Mouse (Mus musculus): Measurements from ENCODE around the gene Gm5089. TPM values are rescaled to one million over a fixed set of nuclear protein-coding genes. Genes with fewer than 3 reads are reported as not detected.

Gene Gm5089
- total RNA-seq (2014; fragmentation: Nextera tagmentation) (not detected in 2 replicates), total RNA-seq (2017) (0.05 TPM in 1 of 2 replicates, not detected in the other), polyA plus RNA-seq (2012) (not detected in 2 replicates)

DNA sequence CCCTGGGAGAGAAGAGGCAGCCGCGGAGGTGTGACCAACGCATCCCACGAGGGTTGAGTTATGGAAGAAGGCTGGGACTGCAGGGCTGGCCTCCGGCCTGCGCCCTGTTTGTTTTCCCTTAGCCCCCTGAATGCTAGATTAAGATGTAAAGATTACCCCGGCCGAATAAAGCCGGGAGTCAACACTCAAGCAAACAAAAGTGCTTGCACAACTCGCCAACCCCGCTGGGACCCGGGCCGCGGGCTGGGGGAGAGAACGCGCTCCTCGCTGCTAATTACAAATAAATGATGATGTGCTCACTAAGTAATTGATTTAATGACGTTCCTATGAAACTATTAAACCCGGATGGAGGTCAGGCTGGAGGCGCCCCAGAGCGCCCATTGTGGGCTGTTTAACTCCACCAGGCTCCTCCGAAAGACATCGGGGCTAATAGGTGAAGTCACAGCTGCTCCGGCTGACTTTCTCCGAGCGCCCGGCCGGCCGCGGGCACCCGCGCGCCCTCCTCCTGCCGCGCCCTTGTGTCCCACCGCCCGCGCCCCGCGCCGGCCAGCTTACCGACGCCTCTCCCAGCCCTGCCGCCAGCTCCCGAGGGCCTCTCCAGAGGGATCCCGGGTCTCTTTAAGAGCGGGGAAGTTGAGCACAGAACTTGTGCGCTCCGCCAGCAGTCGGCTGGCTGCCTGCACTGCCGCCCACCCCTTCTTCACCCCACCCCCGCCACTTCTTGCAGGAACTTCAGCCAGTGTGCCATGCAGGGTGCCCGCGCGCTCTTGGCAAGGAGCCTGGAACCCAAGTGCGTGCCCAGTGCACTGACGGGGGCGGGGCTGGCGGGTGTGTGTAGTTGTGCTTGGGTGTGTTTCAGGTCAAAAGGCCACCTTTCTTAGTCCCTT, at the start of gene Gm5089:
Gene Gm5089, minus strand, starts transcription at position 620 of the 887 bp plus-strand sequence.
- DNase-seq (ENCODE audit: low spot score) (no peak), ATAC-seq (ENCODE audit: extremely low read depth, insufficient number of reproducible peaks, low FRiP score, poor library complexity, severe bottlenecking) (no peak)
- Histone ChIP-seq H3K9me3 (replicated peaks) (no peaks in the 10 kb centered on the region), H3K4me1 (ENCODE audit: insufficient read depth, low read depth, low read length) (no peaks in the 10 kb centered on the region), H3K27me3 (ENCODE audit: insufficient read depth, low read length) (peaks cover 11% of the 10 kb centered on the region; the same call in 1 of the 2 replicates), H3K4me3 (ENCODE audit: low read depth, low read length) (no peak within 1 kb of the TSS), H3K36me3 (replicated peaks) (no peaks in the 10 kb centered on the region)
- no peak for TF ChIP-seq CTCF (IDR thresholded peaks at IDR 0.05; ENCODE audit: low read depth, low read length)
- TF ChIP-seq GATA1 (IDR thresholded peaks at IDR 0.05; ENCODE audit: borderline replicate concordance, low read length): no peak
- TF ChIP-seq POLR2AphosphoS5 (IDR thresholded peaks at IDR 0.05; ENCODE audit: insufficient replicate concordance, low read depth, low read length): no peak
- no peak for TF ChIP-seq TAL1 (conservative IDR thresholded peaks at IDR 0.05; ENCODE audit: low read depth, low read length)
- TF ChIP-seq GATA2 (IDR thresholded peaks at IDR 0.05; ENCODE audit: borderline replicate concordance, low read depth, low read length): no peak

DNA sequence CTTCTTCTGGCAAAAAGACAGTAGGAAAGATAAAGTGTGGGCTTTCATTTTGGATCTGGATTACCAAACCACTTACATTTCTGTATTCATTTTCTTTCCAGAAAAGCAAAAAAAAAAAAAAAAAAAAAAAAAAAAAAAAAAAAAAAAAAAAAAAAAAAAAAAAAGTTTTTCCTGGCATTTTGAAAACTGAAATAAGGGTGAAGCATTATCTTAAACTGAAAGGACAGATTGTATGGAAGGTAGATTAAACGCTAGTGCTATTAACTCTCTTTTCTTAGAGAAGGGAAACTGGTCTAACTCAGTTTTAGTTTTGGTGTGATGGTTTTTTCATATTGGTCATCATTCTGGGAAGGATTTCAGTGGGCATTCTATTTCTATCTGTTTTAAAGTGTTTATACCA, 41.1 kb upstream of the Gm5089 start:
- ATAC-seq (ENCODE audit: extremely low read depth, insufficient number of reproducible peaks, low FRiP score, poor library complexity, severe bottlenecking) (no peak), DNase-seq (ENCODE audit: low spot score) (no peak)

DNA sequence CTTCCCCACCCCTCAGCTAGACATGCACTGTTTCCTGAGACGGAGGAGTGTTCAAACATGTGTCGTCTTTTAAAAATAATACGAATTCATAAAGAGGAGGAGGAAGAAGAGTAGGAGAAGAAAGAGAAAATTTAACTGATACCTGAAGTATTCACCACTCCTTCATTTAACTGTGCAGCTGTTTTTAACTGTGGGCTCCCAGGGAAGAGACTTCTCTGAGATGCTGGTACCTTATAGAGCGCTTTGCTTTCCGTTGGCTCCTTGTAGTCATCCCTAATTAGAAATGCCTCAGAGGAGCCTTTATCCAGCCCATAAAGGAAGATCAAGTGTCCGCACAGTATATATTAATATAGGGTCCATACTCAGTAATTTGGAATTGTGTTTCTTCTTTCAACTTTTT, 40.6 kb upstream of the Gm5089 start:
- no peak for DNase-seq (ENCODE audit: low spot score)

More for the DNA sequence above, 41.1 kb upstream of the Gm5089 start:
- Histone ChIP-seq H3K27me3 (ENCODE audit: insufficient read depth, low read length) (peaks cover 12% of the 10 kb centered on the region), H3K4me1 (ENCODE audit: insufficient read depth, low read depth, low read length) (no peaks in the 10 kb centered on the region), H3K4me3 (ENCODE audit: low read depth, low read length) (no peak overlapping the region), H3K36me3 (replicated peaks) (no peaks in the 10 kb centered on the region), H3K9me3 (replicated peaks) (peaks cover 6% of the 10 kb centered on the region; the same call in 1 of the 2 replicates)
- TF ChIP-seq TAL1 (conservative IDR thresholded peaks at IDR 0.05; ENCODE audit: low read depth, low read length) (no peak), GATA2 (IDR thresholded peaks at IDR 0.05; ENCODE audit: borderline replicate concordance, low read depth, low read length) (no peak), CTCF (IDR thresholded peaks at IDR 0.05; ENCODE audit: low read depth, low read length) (no peak), GATA1 (IDR thresholded peaks at IDR 0.05; ENCODE audit: borderline replicate concordance, low read length) (no peak), POLR2AphosphoS5 (IDR thresholded peaks at IDR 0.05; ENCODE audit: insufficient replicate concordance, low read depth, low read length) (no peak)

DNA sequence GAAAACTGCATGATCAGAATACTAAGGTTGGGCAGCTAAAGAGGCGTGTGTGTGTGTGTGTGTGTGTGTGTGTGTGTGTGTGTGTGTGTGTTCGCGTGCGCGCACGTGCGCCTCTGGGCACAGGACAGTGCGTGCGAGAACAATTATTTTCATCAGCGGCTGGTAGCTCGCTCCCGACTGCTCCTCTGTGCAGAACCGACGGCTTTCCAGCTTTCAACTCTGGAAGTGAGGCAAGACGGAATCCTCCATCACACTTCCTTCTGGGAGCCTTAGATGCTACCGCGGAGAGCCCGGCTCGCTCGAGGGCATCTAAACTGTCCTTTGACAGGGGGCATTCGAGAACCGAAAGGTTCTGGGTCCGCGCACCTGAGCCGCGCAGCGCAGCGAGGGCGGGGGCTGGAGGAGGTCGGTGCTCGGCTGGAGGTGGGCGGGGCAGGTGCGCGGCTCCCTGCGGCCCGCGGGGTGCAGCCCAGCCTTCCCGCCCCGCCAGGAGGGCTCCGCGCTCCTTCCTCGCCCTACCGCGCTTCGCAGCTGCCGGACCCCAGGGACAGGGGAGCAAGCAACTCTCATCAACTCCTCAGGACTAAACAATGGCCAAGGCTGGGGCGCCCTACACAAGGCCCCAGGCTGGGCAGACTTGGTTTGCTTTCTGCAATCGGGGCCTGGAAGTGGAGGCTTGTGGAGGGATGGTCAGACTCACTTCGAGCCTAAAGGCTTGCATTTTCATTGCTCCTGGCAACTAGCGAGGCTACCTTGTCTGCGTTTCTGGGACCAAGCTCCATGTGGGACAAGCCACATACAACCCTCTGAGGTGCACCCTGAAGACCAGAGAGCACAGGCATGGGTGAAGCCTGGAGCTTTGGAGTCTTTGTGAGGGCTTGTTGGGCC, 39.8 kb upstream of the Gm5089 start, which contains the start of gene Gm10837:
Gene Gm10837, plus strand, starts transcription at position 146 of the 888 bp plus-strand sequence.
- Histone ChIP-seq H3K4me1 (ENCODE audit: insufficient read depth, low read depth, low read length) (no peaks in the 10 kb centered on the region), H3K27me3 (ENCODE audit: insufficient read depth, low read length) (peaks cover 12% of the 10 kb centered on the region), H3K36me3 (replicated peaks) (no peaks in the 10 kb centered on the region), H3K9me3 (replicated peaks) (peaks cover 6% of the 10 kb centered on the region; the same call in 1 of the 2 replicates), H3K4me3 (ENCODE audit: low read depth, low read length) (no peak within 1 kb of the TSS)
- no peak for DNase-seq (ENCODE audit: low spot score)
- no peak for ATAC-seq (ENCODE audit: extremely low read depth, insufficient number of reproducible peaks, low FRiP score, poor library complexity, severe bottlenecking)
- TF ChIP-seq GATA2 (IDR thresholded peaks at IDR 0.05; ENCODE audit: borderline replicate concordance, low read depth, low read length): no peak
- no peak for TF ChIP-seq POLR2AphosphoS5 (IDR thresholded peaks at IDR 0.05; ENCODE audit: insufficient replicate concordance, low read depth, low read length)
- no peak for TF ChIP-seq CTCF (IDR thresholded peaks at IDR 0.05; ENCODE audit: low read depth, low read length)
- TF ChIP-seq TAL1 (conservative IDR thresholded peaks at IDR 0.05; ENCODE audit: low read depth, low read length): no peak
- no peak for TF ChIP-seq GATA1 (IDR thresholded peaks at IDR 0.05; ENCODE audit: borderline replicate concordance, low read length)

More for the DNA sequence above, 40.6 kb upstream of the Gm5089 start:
- no peak for TF ChIP-seq POLR2AphosphoS5 (IDR thresholded peaks at IDR 0.05; ENCODE audit: insufficient replicate concordance, low read depth, low read length)
- no peak for TF ChIP-seq TAL1 (conservative IDR thresholded peaks at IDR 0.05; ENCODE audit: low read depth, low read length)
- no peak for TF ChIP-seq CTCF (IDR thresholded peaks at IDR 0.05; ENCODE audit: low read depth, low read length)
- no peak for TF ChIP-seq GATA2 (IDR thresholded peaks at IDR 0.05; ENCODE audit: borderline replicate concordance, low read depth, low read length)
- no peak for TF ChIP-seq GATA1 (IDR thresholded peaks at IDR 0.05; ENCODE audit: borderline replicate concordance, low read length)
- peaks cover 12% of the 10 kb centered on the region for H3K27me3 ChIP-seq (ENCODE audit: insufficient read depth, low read length)
- no peak overlapping the region for H3K4me3 ChIP-seq (ENCODE audit: low read depth, low read length)
- ATAC-seq (ENCODE audit: extremely low read depth, insufficient number of reproducible peaks, low FRiP score, poor library complexity, severe bottlenecking): no peak
- no peaks in the 10 kb centered on the region for H3K4me1 ChIP-seq (ENCODE audit: insufficient read depth, low read depth, low read length)
- peaks cover 6% of the 10 kb centered on the region; the same call in 1 of the 2 replicates for H3K9me3 ChIP-seq (replicated peaks)
- no peaks in the 10 kb centered on the region for H3K36me3 ChIP-seq (replicated peaks)

DNA sequence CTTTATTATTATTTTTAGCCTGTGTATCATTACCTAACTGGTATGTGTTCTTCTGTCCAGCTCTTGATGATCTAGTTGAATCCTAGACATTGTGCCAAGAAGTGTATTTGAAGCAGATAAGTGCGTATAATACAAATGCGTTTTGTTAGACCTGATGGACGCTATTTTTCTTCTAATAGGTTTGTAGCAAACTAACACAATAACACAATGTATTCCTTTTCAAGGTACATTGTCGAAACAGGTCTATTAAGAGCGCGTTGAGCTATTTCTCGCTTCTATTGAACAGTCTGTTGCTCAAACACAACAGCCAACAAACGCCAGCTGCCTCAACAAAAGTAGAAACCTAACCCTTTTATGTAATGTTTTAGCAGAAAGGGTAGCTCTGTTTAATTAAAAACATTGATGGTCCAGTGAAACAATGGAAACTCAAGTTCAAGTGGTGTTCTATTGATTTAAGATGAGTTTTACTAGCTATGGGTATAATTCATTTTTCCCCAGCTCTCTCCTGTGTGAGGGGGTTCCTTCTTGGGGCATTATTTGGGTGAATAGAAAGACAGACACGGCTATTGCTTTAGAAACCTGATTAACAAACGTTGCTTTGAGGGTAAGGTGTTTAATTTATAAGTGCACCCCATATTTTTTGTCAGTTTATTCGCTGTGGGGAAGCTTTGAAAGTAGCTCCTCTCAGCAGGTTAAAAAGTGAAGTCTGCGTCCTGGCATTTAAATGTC, 38.9 kb upstream of the Gm5089 start:
- Histone ChIP-seq H3K36me3 (replicated peaks) (no peaks in the 10 kb centered on the region), H3K9me3 (replicated peaks) (peaks cover 6% of the 10 kb centered on the region; the same call in 1 of the 2 replicates), H3K27me3 (ENCODE audit: insufficient read depth, low read length) (peaks cover 16% of the 10 kb centered on the region), H3K4me1 (ENCODE audit: insufficient read depth, low read depth, low read length) (no peaks in the 10 kb centered on the region), H3K4me3 (ENCODE audit: low read depth, low read length) (no peak overlapping the region)
- no peak for ATAC-seq (ENCODE audit: extremely low read depth, insufficient number of reproducible peaks, low FRiP score, poor library complexity, severe bottlenecking)
- TF ChIP-seq GATA2 (IDR thresholded peaks at IDR 0.05; ENCODE audit: borderline replicate concordance, low read depth, low read length) (no peak), POLR2AphosphoS5 (IDR thresholded peaks at IDR 0.05; ENCODE audit: insufficient replicate concordance, low read depth, low read length) (no peak), GATA1 (IDR thresholded peaks at IDR 0.05; ENCODE audit: borderline replicate concordance, low read length) (no peak), TAL1 (conservative IDR thresholded peaks at IDR 0.05; ENCODE audit: low read depth, low read length) (no peak), CTCF (IDR thresholded peaks at IDR 0.05; ENCODE audit: low read depth, low read length) (no peak)
- DNase-seq (ENCODE audit: low spot score): no peak

Data from G1E (cell line).